Mouse (Mus musculus) heart, postnatal 14 days (tissue): ENCODE results near the gene Foxc1. TPM values are rescaled to one million over a fixed set of nuclear protein-coding genes. Genes with fewer than 3 reads are reported as not detected.

Experiments used
- DNase-seq, 2 experiments: peaks; one replicate each; pipeline ENCODE4 v3.0.0; 2021 to 2022
- intact Hi-C: fragments of 180-260 bp; cut with DNase I; formaldehyde crosslinking; loops from one replicate; pipeline ENCODE4 v1.15.1; 2025
- total RNA-seq, 2 experiments: library from RNA; stranded (reverse); gene quantifications; 2 replicates each; pipeline ENCODE4 v1.2.3; 2021

The Foxc1 gene
- total RNA-seq, 2 experiments from 2014 or later: 4.8 to 7.0 TPM

DNA sequence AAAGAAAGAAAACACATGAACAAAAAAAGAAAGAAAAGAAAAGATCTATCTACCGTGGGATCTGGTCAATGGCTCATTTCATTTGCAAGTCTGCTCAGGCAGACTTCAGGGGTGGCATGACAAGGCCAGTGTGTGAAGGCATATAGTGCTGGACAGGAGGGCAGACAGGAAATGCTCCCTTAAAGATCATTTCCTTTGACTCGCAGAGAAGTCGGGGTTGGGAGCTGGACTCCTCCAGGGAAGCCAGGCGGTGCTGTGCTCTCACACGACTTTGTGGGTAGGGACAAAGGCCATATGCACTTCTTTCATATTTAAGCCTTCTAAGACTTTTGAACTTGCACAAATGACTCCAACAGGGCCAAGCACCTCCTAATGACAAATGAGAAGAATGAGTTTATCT lies 16.9 kb downstream of the Foxc1 start:
- DNase-seq: no peak
- intact Hi-C loops: no loop called here

DNA sequence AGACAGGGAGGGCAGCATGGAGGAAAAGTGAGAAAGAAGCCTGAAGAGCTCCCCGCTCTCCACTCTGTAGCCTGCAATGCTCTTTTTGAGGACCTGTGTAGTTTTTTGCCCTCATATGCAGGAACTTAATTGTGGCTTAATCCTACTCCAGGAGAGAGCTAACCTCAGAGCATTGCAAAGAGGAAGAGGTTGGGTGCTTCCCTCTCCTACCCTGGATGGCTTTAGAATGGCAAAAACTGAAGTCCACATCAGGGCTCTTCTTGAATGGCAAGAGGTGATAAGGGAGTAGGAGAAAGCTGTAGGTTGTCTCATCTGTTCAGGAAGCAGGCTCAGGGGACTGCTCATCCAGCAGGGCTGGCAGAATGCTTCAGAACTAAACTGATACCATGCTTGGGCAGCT lies 18.7 kb downstream of the Foxc1 start:
- intact Hi-C loops: loop anchor here (5.0 kb wide), 1 partner anchor 47 kb away; no protein-coding TSS in a partner anchor
- DNase-seq: no peak

DNA sequence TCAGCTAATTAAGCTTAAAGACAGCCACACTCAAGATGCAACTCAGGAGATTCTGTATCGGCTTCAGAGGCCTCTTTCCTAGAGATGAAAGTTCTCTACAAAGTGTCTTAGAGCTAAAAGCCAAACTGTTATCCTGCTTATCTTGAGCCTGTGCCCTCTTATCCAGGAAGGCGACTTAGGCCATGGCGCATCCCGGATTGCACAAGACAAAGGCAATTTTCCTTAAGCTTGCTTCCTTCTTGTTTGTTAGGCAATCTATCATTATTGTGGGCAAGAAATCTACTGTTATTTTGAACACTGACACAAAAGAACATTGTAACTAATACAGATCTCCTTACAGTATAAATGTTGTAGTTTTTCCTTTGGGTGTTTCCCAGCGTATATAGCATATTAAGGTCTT lies 20.7 kb downstream of the Foxc1 start:
- DNase-seq: no peak
- intact Hi-C loops: loop anchor here (5.0 kb wide), 1 partner anchor 45 kb away; no protein-coding TSS in a partner anchor

DNA sequence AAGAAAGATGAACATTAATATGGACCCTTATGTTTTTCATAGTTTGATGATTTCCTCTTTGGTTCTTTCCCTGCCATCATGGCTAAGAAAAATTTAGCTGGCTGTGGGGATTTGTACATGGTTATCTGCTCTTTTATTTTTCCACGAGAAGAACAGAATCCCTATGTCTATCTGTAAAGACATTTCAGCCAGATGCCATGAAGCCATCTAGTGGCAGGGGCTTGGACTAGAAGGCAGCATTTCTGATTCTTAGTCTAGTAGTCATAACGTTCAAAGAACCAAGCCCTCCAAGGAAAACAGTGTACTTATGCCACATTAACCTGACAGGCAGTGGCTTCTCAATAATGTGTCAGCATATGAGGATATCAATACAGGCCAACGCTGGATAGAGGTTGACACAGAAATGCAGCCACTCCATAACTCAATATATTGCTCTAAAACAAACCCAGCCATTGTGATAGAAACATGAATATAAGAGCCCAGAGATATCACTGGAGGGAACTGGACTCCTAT lies 21.4 kb downstream of the Foxc1 start:
- no peak for DNase-seq
- intact Hi-C loops: loop anchor here (5.0 kb wide), 1 partner anchor 44 kb away; no protein-coding TSS in a partner anchor

DNA sequence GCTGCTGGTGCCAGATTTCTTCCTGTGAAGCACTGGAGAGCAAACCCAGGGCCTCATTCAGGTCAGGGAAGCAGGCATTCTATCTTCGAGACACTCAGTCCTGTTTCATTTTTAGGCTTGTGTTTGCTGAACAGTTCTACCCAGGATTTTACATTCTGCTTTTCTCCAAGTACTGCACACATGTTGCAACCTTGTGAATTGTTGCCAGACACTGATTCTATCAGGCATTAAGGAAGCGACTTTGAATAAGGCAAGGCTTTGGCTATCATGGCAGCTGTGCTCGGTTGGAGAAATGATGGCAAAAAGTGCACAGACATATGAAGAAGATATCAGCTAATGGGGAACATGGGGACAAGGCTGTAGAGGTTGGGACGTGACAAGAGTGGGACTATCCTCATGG lies 22.0 kb downstream of the Foxc1 start:
- DNase-seq: no peak
- intact Hi-C loops: loop anchor here (5.0 kb wide), 1 partner anchor 44 kb away; no protein-coding TSS in a partner anchor

DNA sequence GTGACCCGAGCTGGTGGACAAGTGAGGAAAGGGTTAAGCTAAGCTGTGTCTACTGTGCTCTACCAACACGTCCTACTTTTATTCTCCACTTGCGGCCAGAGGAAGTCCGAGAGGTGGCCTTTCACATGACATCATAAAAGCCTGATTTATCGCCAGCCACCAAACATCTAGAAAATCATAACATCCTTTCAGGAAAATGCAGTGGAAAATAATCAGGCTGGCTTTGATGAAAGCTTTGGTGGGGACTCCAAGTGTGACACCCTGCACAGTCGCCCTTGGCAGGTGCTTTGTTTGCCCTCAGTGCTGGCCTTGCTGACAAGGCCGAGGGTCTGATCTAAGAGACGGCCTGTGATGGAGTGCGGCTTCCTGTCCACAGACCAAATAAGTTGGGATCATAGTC lies 23.9 kb downstream of the Foxc1 start:
- DNase-seq: no peak
- intact Hi-C loops: no loop called here

DNA sequence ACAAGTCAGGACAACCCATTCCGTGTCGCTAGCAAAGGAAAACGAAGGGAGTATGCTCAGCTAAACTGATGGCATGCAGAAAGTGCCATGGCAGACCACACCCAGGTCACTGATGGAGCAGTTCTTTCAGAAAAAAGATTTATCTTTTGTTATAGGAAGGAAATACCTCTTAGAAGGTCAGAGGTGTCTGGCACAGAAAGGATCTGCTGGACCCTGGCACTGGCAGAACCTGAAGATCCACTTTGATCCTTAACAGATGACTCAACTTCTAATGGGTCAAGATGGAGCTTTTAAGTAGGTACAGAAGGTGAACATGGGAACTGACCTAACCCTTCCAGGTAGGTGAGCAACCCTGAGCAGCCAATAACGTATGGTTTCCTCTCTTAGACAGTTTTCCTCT lies 29.4 kb downstream of the Foxc1 start:
- DNase-seq: no peak
- intact Hi-C loops: no loop called here

DNA sequence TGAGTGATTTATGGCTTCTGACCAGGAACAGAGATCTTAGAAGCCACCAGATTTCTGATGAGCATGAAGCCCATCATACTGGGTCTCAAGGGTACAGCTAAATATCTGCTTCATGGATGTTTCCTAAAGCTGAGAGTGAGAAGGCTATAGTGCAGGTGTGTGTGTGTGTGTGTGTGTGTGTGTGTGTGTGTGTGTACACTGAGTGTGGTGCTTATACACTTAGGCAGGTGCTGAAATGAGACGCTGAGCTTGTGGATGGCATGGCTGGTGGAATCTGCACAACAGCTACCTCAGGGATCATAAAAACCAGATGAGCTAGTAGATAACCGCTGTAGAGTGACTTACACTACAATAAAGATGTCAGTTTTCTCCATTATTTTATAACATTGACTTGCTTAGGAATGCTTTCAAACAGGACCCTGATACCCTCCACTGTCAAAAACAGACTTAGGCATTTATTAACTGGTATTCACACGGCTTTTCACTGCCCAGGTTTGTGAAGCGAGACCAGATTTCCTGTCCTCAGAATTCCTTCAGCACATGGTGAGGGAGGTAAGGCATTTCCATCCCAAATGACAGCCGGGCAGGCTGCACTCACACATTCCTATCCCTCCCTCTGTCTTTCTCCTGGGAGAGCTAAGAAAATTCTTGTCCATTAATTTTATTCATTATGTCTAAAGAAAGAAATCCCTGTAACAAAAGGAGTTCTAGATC lies 43.0 kb downstream of the Foxc1 start:
- intact Hi-C loops: no loop called here

DNA sequence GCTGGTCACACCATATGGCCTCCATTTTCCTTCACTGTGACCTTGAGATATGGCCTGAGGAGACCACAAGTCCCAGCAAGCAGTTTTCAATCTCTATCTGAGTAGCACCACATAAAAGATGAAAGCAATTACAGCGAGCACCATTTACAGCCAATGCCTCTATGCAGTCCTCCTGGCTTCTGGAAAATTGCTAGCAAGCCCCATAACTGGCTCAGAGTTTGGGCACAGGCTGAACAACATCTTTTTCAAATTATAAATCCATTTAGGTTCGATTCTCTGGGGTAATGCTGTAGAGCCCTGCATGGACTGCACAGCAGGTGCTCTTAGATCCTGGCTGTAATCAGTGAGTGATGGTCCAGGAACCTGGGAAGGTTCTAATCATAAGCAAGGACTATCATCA lies 47.1 kb downstream of the Foxc1 start:
- DNase-seq: no peak
- intact Hi-C loops: no loop called here

More for the DNA sequence above, 43.0 kb downstream of the Foxc1 start:
- no peak for DNase-seq

DNA sequence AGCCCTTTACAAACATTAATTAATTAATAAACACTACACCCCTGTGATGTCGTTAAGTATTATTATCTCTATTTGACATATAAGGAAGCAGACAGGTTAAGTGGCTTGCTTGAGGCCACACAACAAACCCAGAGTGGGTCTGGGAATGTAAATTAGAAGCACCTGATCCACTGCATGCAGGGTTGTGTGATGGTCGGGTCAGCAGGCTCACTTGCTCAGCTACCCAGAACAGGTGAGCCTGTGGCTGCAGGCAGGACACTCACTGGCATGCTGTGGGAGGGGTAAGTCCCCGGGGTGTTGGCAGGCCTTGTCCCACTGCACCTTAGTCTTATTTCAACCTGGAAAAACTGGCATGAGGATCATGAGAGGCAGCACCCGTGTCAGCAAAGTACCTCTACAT lies 47.6 kb downstream of the Foxc1 start:
- DNase-seq: no peak
- intact Hi-C loops: no loop called here

DNA sequence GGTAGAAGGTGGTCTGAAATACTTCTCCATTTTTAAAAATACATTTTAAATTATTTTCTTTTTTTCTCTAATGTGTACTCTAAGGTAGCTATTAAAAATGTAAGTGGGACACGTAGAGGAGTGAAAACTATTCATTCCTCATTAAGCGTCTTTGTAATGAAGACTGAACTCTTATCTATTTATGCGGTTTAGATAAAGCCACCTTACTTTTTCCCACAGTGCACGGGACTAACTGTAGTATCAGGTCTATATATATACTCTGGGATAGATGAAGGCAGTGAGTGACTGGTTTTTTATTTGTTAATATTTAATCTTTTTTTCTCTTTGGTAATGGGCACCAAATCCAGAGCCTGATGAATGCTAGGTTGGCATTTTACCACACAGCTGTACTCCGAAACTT lies 53.8 kb downstream of the Foxc1 start:
- intact Hi-C loops: no loop called here

More for the DNA sequence above, 53.8 kb downstream of the Foxc1 start:
- no peak for DNase-seq

Other genes with a start within 250 kb of the Foxc1 start
- not detected for gene A530084C06Rik, start 247.3 kb upstream of the Foxc1 start, total RNA-seq
- under 1 TPM in 1 of 2 experiments, not detected in 1; 0.10 TPM for gene Foxf2, start 180.8 kb upstream of the Foxc1 start, total RNA-seq